Mouse (Mus musculus) layer of hippocampus, adult 18-20 months (tissue): ENCODE data around the gene Ltk. TPM values are rescaled to one million over a fixed set of nuclear protein-coding genes. Genes with fewer than 3 reads are reported as not detected.
A peak's percentile ranks its signal among the peaks of the same experiment; 100 is the strongest.

Experiments
- DNase-seq, 2 experiments: peaks; one replicate each; pipeline ENCODE4 v3.0.0; 2022; ENCODE audit warnings: low spot score in 2 of 2
- long read RNA-seq: library from polyadenylated mRNA; stranded (forward); transcript quantifications from one replicate; pipeline ENCODE4 v2.0.0, GENCODE M21; 2021
- total RNA-seq, 2 experiments: library from RNA; stranded (reverse); gene quantifications; 2 replicates each; pipeline ENCODE4 v1.2.3; 2021

Ltk gene
- total RNA-seq, result 10 to 100 TPM; 12.5 to 15.8 TPM
- long read RNA-seq, partial matches to known transcripts, result 5 of 22 reads
- long read RNA-seq, other reads (novel, unspliced or antisense), result 16 of 22 reads

DNA sequence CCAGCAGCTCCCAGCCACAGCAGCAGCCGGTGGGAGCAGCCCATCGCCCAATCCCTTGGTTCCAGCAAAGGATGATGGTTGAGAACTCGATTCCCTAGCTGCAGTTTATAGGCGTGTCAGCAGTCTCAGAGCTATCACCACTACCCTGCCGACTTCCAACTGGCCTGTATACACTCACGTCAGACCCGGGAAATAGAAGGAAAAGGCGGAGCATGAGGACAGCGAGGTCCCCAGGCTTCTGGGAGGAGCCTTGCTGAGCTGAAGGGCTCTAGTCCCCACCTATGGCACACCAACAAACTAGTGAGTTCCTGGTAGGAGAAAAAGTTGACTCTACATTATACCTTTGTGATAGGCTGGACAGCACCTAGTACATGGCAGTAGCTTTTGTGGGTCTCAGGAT is at the start of gene Ltk:
TSS of gene Ltk (minus strand) at position 181 of the 400 bp plus-strand sequence.
- DNase-seq, result no peak

DNA sequence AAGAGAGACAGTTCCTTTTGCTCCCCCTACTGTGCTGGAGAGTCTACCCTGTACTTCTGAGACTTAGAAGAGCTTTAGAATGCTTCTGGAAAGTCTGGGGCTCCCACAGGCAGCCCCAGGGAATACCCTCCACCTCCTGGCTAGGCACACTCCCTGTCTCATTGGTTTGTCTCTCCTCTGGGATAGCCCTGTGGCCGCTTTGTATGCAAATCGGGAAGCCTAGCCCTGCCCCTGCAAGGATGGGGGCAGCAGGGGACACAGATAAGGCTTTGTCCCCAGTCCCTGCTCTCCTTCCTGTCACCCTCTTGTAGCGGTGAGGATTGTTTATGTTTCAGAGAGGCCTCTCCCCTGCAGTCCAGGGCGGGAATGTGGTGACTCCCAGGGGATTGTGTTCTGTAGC is 48.6 kb upstream of the Ltk start:
- DNase-seq, result no peak

DNA sequence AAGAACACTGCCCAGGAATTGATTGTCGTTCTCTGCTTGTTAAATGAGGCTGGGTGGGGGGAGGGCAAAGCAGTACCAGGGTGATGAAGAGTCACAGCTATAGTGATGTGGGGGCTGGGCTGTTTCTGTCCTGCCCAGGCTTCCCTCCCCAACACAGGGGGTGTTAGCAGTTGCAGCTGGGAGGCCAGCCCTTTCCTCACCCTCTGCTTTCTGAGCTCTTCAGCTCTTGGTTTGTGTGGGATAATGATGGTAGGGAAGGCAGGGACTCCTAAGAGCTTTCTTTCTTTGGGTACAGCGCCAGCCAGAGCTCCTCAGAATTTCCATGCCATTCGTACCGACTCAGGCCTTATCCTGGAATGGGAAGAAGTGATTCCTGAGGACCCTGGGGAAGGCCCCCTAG is 48.2 kb upstream of the Ltk start:
- no peak for DNase-seq

DNA sequence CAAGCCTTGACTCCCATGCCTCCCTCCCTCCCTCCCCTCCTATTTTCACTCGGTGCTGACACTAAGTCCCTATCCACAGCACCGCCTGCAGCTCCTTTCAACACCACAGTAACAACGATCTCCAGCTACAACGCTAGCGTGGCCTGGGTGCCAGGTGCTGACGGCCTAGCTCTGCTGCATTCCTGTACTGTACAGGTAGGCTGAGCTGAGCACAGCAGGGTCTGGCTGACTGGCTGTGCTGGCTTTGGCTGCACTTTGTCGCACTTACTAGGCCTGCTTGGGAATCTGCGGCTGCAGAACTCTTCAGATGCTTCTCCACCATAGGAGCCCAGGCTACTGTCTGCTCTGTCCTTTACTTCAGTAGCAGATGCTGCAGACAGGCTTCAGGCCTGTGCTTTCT is 45.3 kb upstream of the Ltk start:
- DNase-seq, result no peak

DNA sequence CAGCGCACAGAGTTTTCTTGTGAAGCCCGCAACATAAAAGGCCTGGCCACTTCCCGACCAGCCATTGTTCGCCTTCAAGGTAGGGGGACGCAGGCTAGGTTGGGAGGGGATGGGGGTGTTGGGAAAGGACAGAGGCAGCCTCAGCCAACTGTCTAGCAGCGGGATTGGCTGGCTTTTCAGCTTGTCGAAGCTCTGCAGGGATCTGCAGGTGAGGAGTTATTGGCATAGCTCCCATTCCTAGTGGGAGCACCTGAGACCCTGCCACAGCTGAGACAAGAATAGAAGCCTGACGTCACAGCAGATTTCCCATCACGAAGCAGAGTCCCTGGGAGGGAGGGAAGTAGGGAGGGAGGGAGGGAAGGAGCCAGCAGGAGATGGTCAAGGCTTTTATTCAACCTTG is 44.5 kb upstream of the Ltk start:
- no peak for DNase-seq

DNA sequence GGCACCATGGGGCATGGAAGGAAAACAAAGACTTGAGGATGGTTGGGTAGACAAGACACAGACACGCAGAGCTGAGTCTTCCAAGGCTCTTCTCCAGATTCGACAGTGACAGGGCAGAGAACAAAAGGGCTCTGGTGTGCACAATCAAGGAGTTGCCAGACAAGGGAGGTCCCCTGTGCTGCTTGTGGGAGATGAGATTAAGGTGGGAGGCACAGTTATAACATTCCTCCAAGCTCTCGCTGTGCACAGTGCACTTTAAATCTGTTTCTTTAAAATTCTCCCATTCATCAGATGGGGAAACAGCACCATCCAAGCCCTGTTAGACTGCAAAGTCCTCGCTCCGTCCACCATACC is 44.0 kb upstream of the Ltk start:
- no peak for DNase-seq

DNA sequence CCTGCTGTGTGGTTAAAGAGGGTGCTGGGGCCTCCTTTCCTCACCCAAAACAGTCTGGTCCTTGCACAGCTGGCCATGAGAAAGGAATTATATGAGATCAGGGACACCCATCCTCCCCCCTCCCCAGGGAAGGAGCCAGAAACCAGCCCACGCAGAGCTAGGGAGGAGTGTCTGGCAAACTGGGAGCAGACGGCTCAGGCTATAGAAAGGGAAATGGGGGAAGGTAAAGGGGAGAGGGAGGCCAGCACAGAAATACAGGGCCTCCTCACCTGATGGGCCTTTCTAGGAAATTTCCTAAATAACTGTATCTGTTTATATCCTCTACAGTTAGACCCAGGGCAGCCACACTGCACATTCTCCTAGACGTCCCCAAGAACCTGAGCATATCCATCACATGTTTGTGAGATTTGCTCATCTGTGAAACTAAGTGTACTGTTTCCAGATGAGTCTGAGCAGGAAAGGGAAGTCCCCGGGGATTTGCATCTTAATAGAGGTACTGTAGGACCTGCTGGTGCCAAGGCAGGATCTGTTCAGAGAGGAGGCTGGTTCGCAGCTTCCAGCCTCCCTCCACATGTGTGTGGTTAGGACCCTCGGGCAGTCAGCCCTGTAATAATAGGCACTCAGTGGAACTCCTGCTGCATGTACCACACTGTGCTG is 43.5 kb upstream of the Ltk start:
- no peak for DNase-seq

DNA sequence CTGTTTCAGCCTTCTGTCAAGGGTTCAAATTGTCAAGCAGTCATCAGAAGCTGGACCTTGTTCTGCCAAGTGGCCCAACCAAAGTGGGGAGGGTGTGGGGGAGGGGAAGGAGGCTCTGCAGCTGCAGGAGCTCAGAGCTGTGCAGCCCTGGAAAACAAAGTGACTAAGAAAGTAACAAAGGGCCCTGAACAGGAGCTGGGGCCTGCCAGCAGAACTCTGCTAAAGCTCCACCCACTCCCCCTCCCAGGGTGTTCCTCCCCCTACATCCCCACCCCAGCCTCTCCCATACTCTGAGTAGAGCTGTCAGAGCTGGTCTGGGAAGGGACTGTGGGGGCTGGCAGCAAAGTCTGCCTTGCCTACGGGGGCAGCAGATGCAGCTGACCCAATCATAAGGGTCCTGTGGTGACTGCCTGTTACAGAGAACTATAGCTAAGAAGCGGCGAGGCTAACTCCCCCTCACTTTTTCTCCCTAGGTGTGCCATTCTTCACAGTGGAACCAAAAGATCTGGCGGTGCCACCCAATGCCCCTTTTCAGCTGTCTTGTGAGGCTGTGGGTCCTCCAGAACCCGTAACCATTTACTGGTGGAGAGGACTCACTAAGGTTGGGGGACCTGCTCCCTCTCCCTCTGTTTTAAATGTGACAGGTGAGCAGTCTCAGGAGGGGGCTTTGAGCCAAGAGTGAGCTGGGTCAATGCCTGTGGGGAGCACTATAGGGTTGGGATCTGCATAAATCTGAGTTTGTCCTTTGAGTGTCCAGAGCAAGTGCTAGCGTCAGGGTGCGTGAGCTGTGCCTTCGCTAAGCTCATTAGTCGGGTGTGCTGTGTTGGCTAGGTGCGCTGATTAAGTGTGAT is 42.8 kb upstream of the Ltk start:
- no peak for DNase-seq

DNA sequence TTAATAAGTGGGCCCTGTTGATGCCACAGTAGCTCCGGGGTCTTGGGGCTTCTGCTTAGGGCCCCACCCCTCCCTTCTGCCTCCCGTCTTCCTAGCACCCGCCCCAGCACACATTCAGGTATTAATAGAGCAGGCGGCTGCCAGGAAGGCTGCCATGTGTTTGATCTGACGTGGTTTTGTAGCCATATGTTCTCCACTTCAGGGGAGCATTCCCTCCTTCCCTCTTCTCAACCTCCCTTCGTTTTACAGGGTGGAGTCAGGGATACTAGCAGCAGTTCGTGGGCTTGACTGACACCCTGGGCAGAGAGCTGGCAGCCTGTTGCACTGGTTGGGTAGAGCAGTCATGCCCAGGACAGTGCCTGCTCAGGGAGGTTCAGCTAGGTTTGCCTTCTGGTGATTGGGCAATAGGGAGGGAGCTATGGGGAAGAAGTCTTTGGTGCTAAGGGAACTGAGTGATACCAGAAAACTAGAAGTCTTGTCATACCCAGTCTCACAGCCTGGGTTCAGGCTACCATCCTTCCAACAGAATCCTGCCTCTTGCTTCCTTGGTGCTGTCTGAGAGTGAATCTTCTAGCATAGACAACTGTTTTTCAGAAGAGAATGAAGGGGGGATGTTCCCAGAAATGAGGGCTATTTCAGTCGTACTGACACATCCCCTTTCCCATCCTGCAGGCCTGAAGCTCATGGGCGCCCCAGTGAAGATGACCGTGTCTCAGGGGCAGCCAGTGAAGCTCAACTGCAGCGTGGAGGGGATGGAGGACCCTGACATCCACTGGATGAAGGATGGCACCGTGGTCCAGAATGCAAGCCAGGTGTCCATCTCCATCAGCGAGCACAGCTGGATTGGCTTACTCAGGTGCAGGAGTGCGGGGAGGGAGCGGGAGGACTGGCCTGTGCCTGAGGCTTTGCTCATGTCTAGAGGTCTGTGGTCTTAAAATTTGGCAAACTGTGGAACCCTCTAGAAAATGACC is 40.9 kb upstream of the Ltk start:
- DNase-seq, result no peak

DNA sequence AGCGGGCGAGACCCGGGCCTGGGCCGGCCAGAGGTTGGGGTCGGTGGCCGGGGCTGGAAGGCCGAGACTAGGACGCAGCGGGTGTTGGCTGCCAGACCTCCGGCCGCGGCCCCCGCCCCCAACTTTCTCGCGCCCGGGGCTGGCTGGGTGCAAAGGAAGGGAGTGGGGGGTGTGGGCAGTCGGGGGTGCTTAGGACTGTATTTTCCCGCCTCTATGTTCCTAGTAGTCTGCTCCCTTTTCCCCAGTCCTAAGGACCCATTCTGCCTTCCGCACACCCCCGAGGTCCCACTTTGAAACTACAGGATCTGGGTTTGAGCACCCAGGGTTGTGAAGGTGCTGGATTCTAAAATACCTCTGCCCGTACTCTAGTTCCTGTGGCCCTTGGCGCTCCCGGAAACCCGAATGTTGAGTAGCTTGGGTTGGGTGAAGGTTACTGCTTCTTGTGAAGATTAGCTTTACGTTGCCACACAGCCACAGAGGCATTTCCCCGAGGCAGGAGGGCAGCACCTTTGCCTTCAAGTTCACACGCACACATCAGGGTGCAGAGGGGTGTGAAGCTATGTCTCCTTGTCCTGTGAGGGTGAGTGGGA is 39.8 kb upstream of the Ltk start:
- no peak for DNase-seq

DNA sequence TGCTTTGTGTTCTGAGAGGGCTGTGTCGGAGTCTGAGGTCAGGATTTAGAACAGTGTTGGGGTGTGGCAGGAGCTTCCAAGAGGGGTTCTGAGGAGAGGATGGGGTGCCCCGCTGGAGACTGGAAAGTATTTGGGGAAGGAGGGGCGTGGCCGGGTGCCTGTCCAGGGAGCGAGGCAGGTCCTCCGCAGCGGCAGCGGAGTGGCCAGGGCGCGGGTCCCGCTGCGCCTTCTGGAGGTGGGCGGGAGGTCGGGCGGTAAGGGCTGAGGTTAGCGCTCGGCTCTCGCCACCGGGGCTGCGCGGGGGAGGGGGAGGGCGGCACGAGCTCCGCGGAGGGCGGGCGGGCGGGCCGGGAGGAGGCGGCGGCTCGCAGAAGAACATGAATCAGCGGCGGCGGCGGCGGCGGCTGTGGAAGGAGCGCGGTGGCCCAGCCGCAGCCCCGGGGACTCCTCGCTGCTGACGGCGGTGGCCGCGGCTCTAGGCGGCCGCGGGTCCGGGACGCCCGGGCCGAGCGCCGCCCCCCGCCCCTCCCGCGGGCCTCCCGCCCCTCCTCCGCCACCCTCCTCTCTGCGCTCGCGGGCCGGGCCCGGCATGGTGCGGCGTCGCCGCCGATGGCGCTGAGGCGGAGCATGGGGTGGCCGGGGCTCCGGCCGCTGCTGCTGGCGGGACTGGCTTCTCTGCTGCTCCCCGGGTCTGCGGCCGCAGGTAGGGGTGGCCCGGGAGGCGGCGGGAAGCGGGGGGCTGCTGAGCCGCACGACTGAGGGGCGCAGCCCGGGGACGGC is 39.1 kb upstream of the Ltk start:
- no peak for DNase-seq

DNA sequence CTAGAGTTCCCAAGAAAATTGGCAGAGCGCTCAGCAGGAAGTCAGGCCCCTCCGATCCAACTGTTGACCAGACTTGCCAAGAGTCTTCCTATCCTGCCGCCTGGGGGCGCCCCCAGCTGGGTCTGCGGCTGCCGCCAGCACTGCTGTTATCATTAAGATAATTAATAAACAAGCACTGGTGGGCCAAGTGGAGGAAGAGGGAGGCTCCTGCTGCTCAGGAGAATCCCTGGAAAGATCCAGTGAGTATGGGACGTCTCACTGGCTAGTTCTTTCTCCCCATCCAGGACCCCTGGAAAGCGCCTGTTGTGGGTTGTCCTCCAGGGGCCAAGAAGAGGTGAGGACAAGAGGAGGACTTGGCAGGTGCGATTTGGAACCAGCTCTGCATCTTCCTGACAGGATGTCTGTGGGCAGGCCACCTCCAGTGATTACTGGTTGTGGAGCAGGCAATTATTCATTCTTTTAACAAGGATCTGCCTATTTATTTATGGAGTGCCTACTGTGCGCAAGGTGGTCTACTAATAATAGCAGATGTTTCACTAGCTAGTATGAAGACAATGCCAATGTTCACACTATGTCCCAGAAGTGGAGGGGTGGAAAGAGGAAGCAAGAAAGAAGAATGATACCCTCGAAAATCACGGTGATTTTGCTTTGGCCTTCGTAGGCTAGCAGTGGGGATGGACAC is 38.2 kb upstream of the Ltk start:
- peak in 1 of 2 experiments; percentile 70 for DNase-seq

DNA sequence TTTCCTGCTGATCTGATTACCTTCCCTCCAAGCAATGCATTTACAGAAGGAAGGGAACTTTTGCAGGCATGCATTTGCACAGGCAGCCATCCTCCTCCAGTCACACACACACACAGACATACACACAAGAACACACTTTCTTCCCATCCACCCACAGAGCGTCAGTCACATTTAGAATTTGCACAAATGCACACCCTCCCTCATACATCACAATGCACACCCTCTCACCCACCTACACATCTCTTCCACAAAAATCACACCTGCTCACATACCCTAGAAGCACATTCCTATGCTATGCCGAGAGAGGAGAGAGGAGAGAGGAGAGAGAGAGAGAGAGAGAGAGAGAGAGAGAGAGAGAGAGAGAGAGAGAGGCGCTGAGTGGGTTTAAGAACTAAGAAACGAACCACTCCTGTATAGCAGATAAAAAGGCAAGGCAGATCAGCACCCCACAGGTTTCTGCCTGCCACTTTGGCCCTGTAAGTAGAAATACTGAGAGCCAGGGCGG is 37.1 kb upstream of the Ltk start, which contains the start of gene Tyro3:
TSS of gene Tyro3 (plus strand) at position 455 of the 505 bp plus-strand sequence.
- no peak for DNase-seq

DNA sequence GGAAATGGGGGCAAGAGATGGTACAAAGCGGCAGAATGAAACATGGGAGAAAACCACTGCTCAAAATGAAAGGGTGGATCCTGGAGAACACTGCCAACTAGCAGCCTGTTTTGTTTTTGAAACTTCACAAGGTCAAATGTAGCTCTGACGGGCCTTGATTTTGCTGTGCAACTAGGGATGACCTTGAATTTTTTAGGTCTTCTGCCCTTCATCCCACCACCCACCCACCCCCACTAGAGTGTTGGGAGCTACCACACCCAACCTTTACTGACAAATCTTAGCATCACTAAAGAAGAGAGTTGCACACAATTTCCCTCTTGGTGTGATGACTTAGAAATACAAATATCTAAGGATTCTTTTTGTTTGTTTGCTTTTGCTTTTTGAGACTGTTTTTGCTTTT is 29.8 kb upstream of the Ltk start:
- no peak for DNase-seq

DNA sequence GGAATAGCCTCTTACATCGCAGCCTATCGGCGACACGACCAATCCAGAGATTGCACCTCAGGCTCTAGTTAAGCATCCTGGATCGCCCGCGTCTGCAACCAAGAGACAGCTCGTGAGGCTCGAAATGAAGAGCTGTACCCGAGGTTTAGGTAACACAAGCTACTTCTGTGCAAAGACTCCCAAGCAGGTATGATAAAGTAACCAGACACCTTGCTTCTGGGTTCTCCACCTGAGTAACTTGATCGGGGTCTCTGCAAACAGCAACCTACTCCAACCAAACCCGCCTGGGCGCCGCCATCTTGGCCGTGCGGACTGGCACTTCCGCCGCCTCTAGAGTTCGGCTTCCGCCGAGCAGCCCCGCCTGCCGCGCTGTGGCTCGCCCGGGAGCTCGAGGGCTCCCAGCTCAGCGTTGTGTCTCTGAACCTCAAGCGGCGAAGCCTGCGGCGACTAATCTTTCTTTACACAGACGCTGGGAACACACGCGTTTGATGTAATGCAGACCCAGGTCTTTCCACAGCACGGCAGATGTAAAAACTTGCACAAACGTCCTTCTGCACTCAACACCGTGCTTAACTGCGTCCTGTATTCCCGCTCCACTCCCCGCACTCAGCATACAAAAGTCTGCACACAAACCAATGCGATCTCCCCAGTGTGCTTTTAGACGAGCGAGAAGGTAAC is 27.1 kb upstream of the Ltk start, which contains the start of gene Rpap1:
TSS of gene Rpap1 (minus strand) at position 332 of the 678 bp plus-strand sequence.
- DNase-seq, result peak; percentile 83 to 89

DNA sequence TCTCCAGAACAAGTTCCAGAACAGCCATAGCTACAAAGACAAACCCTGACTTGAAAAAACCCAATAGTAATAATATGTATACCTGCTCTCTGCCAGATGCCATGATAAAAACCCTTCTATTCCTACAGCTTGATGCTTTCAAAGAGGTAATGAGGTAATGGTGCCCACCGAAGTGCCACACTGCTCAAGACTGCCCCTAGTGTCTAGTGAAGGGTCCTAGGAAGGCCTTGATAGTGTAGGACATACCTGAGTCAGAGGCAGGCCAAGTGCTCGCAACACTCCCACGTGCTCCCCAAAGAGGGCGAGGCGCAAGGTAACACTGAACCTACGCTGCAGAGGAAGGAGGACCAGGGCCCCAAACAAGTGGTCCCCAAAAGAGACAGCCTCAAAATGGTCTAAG is 7.0 kb upstream of the Ltk start:
- no peak for DNase-seq

DNA sequence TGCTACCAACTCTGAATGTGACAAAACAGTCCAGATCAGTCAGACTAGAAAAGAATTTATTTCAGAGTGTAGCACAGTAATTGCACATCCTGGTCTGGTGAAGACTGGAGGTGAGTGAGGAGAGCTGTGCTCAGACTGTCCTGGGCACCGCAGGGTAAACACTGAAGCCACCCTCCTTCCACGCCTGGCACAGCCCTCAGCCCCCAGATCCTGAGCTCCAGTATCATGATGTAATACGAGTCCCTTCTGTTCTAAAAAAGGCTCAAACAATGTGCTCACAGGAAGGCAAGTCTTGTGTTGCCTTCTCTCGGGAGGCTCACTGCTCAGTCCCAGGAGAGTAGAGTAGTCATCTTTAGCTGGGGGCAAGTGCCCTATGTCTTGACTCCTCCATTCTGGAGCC is 3.7 kb upstream of the Ltk start:
- no peak for DNase-seq

DNA sequence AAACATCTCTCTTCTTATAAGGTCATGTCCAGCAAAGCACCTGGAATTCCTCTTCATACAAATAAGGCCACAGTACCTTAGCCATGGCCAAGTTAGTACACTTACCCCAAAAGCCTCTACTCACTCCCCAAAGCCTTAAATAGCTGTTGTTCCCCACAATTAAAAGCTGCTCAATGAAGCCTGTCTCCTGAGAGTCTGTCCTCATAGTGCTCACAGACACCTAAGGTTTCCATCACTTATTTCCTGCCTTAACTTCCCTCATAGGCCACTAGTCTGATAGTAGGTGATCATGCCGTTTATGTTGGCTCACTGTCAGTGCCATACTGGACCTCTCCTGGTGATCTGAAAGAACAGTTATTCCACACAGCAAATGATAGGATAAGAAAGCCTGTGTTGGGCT is 2.0 kb upstream of the Ltk start:
- no peak for DNase-seq
